Mouse (Mus musculus) MEL (cell line): ENCODE data around the gene Rnf207. TPM values are rescaled to one million over a fixed set of nuclear protein-coding genes. Genes with fewer than 3 reads are reported as not detected.

ENCODE experiments used
- DNase-seq: peaks from one replicate; pipeline ENCODE4 v3.0.0; 2011; ENCODE audit warnings: low read depth, low spot score
- H3K27ac ChIP-seq: 2 replicates; pipeline ENCODE4 v1.5.1; 2012; ENCODE audit warnings: low read depth, mild to moderate bottlenecking, control low read depth, low read length, moderate library complexity; ENCODE audit not compliant: control insufficient read depth
- H3K27me3 ChIP-seq, 2 experiments: fragments of 150-350 bp in 1 of 2; sonication (generic) in 1 of 2; 2 replicates each; pipeline ENCODE4 v1.6.1; 2012; ENCODE audit warnings: low read length in 2 of 2, mild to moderate bottlenecking in 2 of 2, improper control_type of control experiment in 1 of 2, moderate library complexity in 1 of 2; ENCODE audit not compliant: insufficient read depth in 2 of 2, control insufficient read depth in 1 of 2
- H3K36me3 ChIP-seq, 2 experiments: 2 replicates each; pipeline ENCODE4 v1.6.1; 2012 to 2014; ENCODE audit warnings: low read length in 2 of 2, improper control_type of control experiment in 1 of 2, inconsistent platforms in 1 of 2, mild to moderate bottlenecking in 1 of 2; ENCODE audit not compliant: insufficient read depth in 2 of 2, control insufficient read depth in 1 of 2
- H3K4me1 ChIP-seq, 2 experiments: fragments of 150-350 bp in 1 of 2; sonication (generic) in 1 of 2; 2 replicates each; pipeline ENCODE4 v1.6.1; 2012; ENCODE audit warnings: low read length in 2 of 2, improper control_type of control experiment in 1 of 2, mild to moderate bottlenecking in 1 of 2; ENCODE audit not compliant: insufficient read depth in 2 of 2, control insufficient read depth in 1 of 2
- H3K4me3 ChIP-seq, 2 experiments: fragments of 150-350 bp in 1 of 2; sonication (generic) in 1 of 2; 2 replicates each; pipeline ENCODE4 v1.5.1; 2012; ENCODE audit warnings: low read depth in 2 of 2, low read length in 2 of 2, mild to moderate bottlenecking in 2 of 2, moderate library complexity in 2 of 2, control low read depth in 1 of 2, improper control_type of control experiment in 1 of 2; ENCODE audit not compliant: control insufficient read depth in 1 of 2, insufficient read depth in 1 of 2
- H3K79me2 ChIP-seq: 2 replicates; pipeline ENCODE4 v1.6.1; 2012; ENCODE audit warnings: mild to moderate bottlenecking, low read length, moderate library complexity; ENCODE audit not compliant: control insufficient read depth, poor library complexity, insufficient read depth
- H3K9ac ChIP-seq: 2 replicates; pipeline ENCODE4 v1.6.1; 2012; ENCODE audit warnings: low read depth, mild to moderate bottlenecking, control low read depth, low read length, moderate library complexity; ENCODE audit not compliant: control insufficient read depth, poor library complexity, severe bottlenecking
- H3K9me3 ChIP-seq: fragments of 150-350 bp; sonication (generic); replicated peaks from 2 replicates; pipeline ENCODE4 v1.6.1; 2012; ENCODE audit warnings: mild to moderate bottlenecking, low read length, improper control_type of control experiment, moderate library complexity; ENCODE audit not compliant: insufficient read depth
- BHLHE40 ChIP-seq: IDR thresholded peaks from 2 replicates; pipeline ENCODE4 v1.6.1; 2012; ENCODE audit warnings: low read depth, mild to moderate bottlenecking, inconsistent platforms, low read length, improper control_type of control experiment, borderline replicate concordance
- CHD1 ChIP-seq: IDR thresholded peaks from 2 replicates; pipeline ENCODE4 v1.6.1; 2012; ENCODE audit warnings: low read depth, mild to moderate bottlenecking, inconsistent platforms, low read length, improper control_type of control experiment
- CTCF ChIP-seq, 3 experiments: IDR thresholded peaks in 2 of 3; conservative IDR thresholded peaks in 1 of 3; 2 replicates each; pipeline ENCODE4 v1.5.1; 2011 to 2012; ENCODE audit warnings: low read length in 3 of 3, low read depth in 2 of 3, mild to moderate bottlenecking in 2 of 3, improper control_type of control experiment in 1 of 3, inconsistent platforms in 1 of 3, mixed read lengths in 1 of 3, moderate library complexity in 1 of 3; ENCODE audit not compliant: control insufficient read depth in 1 of 3, insufficient read depth in 1 of 3, poor library complexity in 1 of 3, severe bottlenecking in 1 of 3
- E2F4 ChIP-seq: IDR thresholded peaks from 2 replicates; pipeline ENCODE4 v1.6.1; 2011; ENCODE audit warnings: low read depth, low read length, improper control_type of control experiment, borderline replicate concordance
- ELF1 ChIP-seq: IDR thresholded peaks from 2 replicates; pipeline ENCODE4 v1.6.1; 2014; ENCODE audit warnings: low read depth, mild to moderate bottlenecking, inconsistent platforms, low read length, improper control_type of control experiment, moderate library complexity
- EP300 ChIP-seq, 2 experiments: IDR thresholded peaks; 2 replicates each; pipeline ENCODE4 v1.6.1; 2011; ENCODE audit warnings: improper control_type of control experiment in 2 of 2, low read length in 2 of 2, low read depth in 1 of 2, mild to moderate bottlenecking in 1 of 2
- ETS1 ChIP-seq: IDR thresholded peaks from 2 replicates; pipeline ENCODE4 v1.6.1; 2012; ENCODE audit warnings: low read depth, mild to moderate bottlenecking, inconsistent platforms, low read length, improper control_type of control experiment, moderate library complexity
- GABPA ChIP-seq: IDR thresholded peaks from 2 replicates; pipeline ENCODE4 v1.6.1; 2012; ENCODE audit warnings: low read depth, mild to moderate bottlenecking, inconsistent platforms, low read length, improper control_type of control experiment, moderate library complexity
- KAT2A ChIP-seq: conservative IDR thresholded peaks from 2 replicates; pipeline ENCODE4 v1.6.1; 2012; ENCODE audit warnings: low read depth, low read length, improper control_type of control experiment, inconsistent platforms
- MAFK ChIP-seq: IDR thresholded peaks from 2 replicates; pipeline ENCODE4 v1.6.1; 2011; ENCODE audit warnings: low read depth, mild to moderate bottlenecking, low read length, improper control_type of control experiment, borderline replicate concordance
- MAZ ChIP-seq: IDR thresholded peaks from 2 replicates; pipeline ENCODE4 v1.6.1; 2012; ENCODE audit warnings: low read depth, mild to moderate bottlenecking, inconsistent platforms, low read length, improper control_type of control experiment
- MEF2A ChIP-seq: IDR thresholded peaks from 2 replicates; pipeline ENCODE4 v1.6.1; 2014; ENCODE audit warnings: low read depth, mild to moderate bottlenecking, inconsistent platforms, low read length, improper control_type of control experiment; ENCODE audit not compliant: poor library complexity, insufficient replicate concordance, severe bottlenecking; ENCODE audit errors: extremely low read depth
- MYC ChIP-seq: IDR thresholded peaks from 2 replicates; pipeline ENCODE4 v1.6.1; 2011; ENCODE audit warnings: low read depth, mild to moderate bottlenecking, low read length, improper control_type of control experiment, moderate library complexity
- NELFE ChIP-seq: IDR thresholded peaks from 2 replicates; pipeline ENCODE4 v1.6.1; 2011; ENCODE audit warnings: low read depth, low read length, improper control_type of control experiment
- POLR2AphosphoS2 ChIP-seq: IDR thresholded peaks from 2 replicates; pipeline ENCODE4 v1.6.1; 2011; ENCODE audit warnings: low read length, improper control_type of control experiment
- POLR2AphosphoS5 ChIP-seq: IDR thresholded peaks from 2 replicates; pipeline ENCODE4 v1.6.1; 2012; ENCODE audit warnings: low read depth, borderline replicate concordance, mild to moderate bottlenecking, inconsistent platforms, low read length, moderate library complexity, mixed read lengths
- TAL1 ChIP-seq: IDR thresholded peaks from 2 replicates; pipeline ENCODE4 v1.6.1; 2012; ENCODE audit warnings: mild to moderate bottlenecking, inconsistent platforms, low read length, moderate library complexity, mixed read lengths
- TBP ChIP-seq: IDR thresholded peaks from 2 replicates; pipeline ENCODE4 v1.8.0; 2011; ENCODE audit warnings: low read depth, low read length, improper control_type of control experiment
- TCF12 ChIP-seq: IDR thresholded peaks from 2 replicates; pipeline ENCODE4 v1.6.1; 2014; ENCODE audit warnings: low read depth, mild to moderate bottlenecking, inconsistent platforms, low read length, improper control_type of control experiment, moderate library complexity
- UBTF ChIP-seq: IDR thresholded peaks from 2 replicates; pipeline ENCODE4 v1.6.1; 2012; ENCODE audit warnings: low read depth, mild to moderate bottlenecking, inconsistent platforms, low read length, improper control_type of control experiment, moderate library complexity, borderline replicate concordance; ENCODE audit not compliant: insufficient read depth
- USF1 ChIP-seq: IDR thresholded peaks from 2 replicates; pipeline ENCODE4 v1.6.1; 2014; ENCODE audit warnings: low read depth, mild to moderate bottlenecking, inconsistent platforms, low read length, improper control_type of control experiment, moderate library complexity
- ZC3H11A ChIP-seq: IDR thresholded peaks from 2 replicates; pipeline ENCODE4 v1.6.1; 2012; ENCODE audit warnings: low read depth, mild to moderate bottlenecking, inconsistent platforms, low read length, improper control_type of control experiment
- ZNF384 ChIP-seq: IDR thresholded peaks from 2 replicates; pipeline ENCODE4 v1.6.1; 2012; ENCODE audit warnings: low read depth, mild to moderate bottlenecking, inconsistent platforms, low read length, improper control_type of control experiment
- polyA plus RNA-seq, 2 experiments: library from polyadenylated mRNA; stranded (reverse) in 1 of 2; unstranded in 1 of 2; fragments of >175 nt in 1 of 2; fragments of >200 nt in 1 of 2; gene quantifications; 2 replicates each; pipeline versions ENCODE4 v1.2.1 to v1.2.4; 2012; ENCODE audit warnings: low replicate concordance in 2 of 2, low read depth in 1 of 2; ENCODE audit not compliant: insufficient read length in 2 of 2, insufficient read depth in 1 of 2, missing spikeins in 1 of 2
- total RNA-seq: library from RNA; depleted of rRNA; stranded (reverse); fragments of 300-350 nt; gene quantifications from 2 replicates; pipeline ENCODE4 v1.2.3, GENCODE M21; 2012

Rnf207 gene
- total and polyA plus RNA-seq, 3 experiments = 0.36 TPM; not detected in 2

GRCm38 (mm10) chr4:152291562-152291961 is 27.2 kb downstream of the Rnf207 start, which contains the start of gene Hes3:
Gene Hes3, minus strand, starts transcription at chr4:152291662.
- no peak within 1 kb of the TSS for H3K27ac ChIP-seq
- no peak within 1 kb of the TSS for H3K4me3 ChIP-seq
- no peaks in the 10 kb centered on the region for H3K36me3 ChIP-seq
- H3K27me3 ChIP-seq = no peaks in the 10 kb centered on the region
- H3K9me3 ChIP-seq = no peaks in the 10 kb centered on the region
- H3K4me1 ChIP-seq = peaks cover 0 to 6% of the 10 kb centered on the region in 2 experiments; a peak in 1 of 4 replicates
- no peaks in the 10 kb centered on the region for H3K79me2 ChIP-seq
- no peak within 1 kb of the TSS for H3K9ac ChIP-seq
- no peak for DNase-seq
- TF ChIP-seq BHLHE40 (no peak), EP300 (IDR thresholded peaks at IDR 0.05; ENCODE audit: low read depth in 1 of 2, low read length in 2 of 2) (no peak), CTCF (IDR thresholded peaks at IDR 0.05 in 2 of 3, conservative IDR thresholded peaks at IDR 0.05 in 1 of 3; ENCODE audit: control insufficient read depth in 1 of 3, insufficient read depth in 1 of 3, low read depth in 2 of 3, low read length in 3 of 3, poor library complexity in 1 of 3, severe bottlenecking in 1 of 3) (no peak), POLR2AphosphoS5 (no peak), ZC3H11A (no peak), ETS1 (no peak)

DNA sequence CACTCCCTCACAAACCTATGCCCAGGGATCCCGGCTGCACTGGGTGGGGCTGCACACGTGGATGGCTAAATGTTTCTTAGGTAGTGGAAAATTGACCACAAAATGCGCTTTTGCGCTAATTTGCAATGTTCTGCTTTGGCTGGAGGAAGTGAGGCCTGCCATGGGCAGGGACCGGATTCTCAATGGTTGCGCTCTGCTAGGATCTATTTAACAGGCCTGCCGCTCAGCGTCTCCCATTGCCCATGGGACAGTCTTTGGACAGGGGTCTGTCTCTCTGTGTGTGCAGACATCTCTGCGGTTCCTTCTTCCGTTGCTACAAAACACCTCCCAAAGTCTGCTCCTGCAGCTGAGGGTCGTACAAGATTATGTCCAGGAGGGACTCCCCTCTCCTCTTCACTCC is 27.8 kb downstream of the Rnf207 start:
- Histone ChIP-seq H3K79me2 (no peaks in the 10 kb centered on the region), H3K36me3 (no peaks in the 10 kb centered on the region), H3K4me3 (no peak overlapping the region), H3K4me1 (peaks cover 0 to 6% of the 10 kb centered on the region in 2 experiments; a peak in 1 of 4 replicates), H3K27me3 (no peaks in the 10 kb centered on the region), H3K27ac (no peak overlapping the region), H3K9ac (no peak overlapping the region), H3K9me3 (no peaks in the 10 kb centered on the region)
- TF ChIP-seq CHD1 (no peak), MEF2A (no peak), GABPA (no peak), ELF1 (no peak), E2F4 (no peak), MAZ (no peak), MYC (no peak), KAT2A (no peak), CTCF (IDR thresholded peaks at IDR 0.05 in 2 of 3, conservative IDR thresholded peaks at IDR 0.05 in 1 of 3; ENCODE audit: control insufficient read depth in 1 of 3, insufficient read depth in 1 of 3, low read depth in 2 of 3, low read length in 3 of 3, poor library complexity in 1 of 3, severe bottlenecking in 1 of 3) (no peak)
- no peak for DNase-seq

GRCm38 (mm10) chr4:152290385-152290784 is 28.4 kb downstream of the Rnf207 start:
- H3K4me1 ChIP-seq = peaks cover 0 to 6% of the 10 kb centered on the region in 2 experiments; a peak in 1 of 4 replicates
- H3K27ac ChIP-seq = no peak overlapping the region
- no peaks in the 10 kb centered on the region for H3K9me3 ChIP-seq
- no peaks in the 10 kb centered on the region for H3K36me3 ChIP-seq
- H3K9ac ChIP-seq = no peak overlapping the region
- no peak overlapping the region for H3K4me3 ChIP-seq
- no peak for DNase-seq
- H3K27me3 ChIP-seq = no peaks in the 10 kb centered on the region
- TF ChIP-seq UBTF (no peak), TBP (no peak), EP300 (IDR thresholded peaks at IDR 0.05; ENCODE audit: low read depth in 1 of 2, low read length in 2 of 2) (no peak), MEF2A (no peak), TCF12 (no peak), NELFE (no peak), MAFK (no peak), E2F4 (no peak), MAZ (no peak), ZNF384 (no peak), CHD1 (no peak), ETS1 (no peak), ZC3H11A (no peak), POLR2AphosphoS2 (no peak), TAL1 (no peak), POLR2AphosphoS5 (no peak), USF1 (no peak)
- H3K79me2 ChIP-seq = no peaks in the 10 kb centered on the region
